Mouse (Mus musculus) MEL (cell line): ENCODE data around the gene Ddx27. TPM values are rescaled to one million over a fixed set of nuclear protein-coding genes. Genes with fewer than 3 reads are reported as not detected.

Experiments
- DNase-seq: peaks from one replicate; pipeline ENCODE4 v3.0.0; 2011; ENCODE audit warnings: low read depth, low spot score
- H3K27ac ChIP-seq: 2 replicates; pipeline ENCODE4 v1.5.1; 2012; ENCODE audit warnings: low read depth, mild to moderate bottlenecking, control low read depth, low read length, moderate library complexity; ENCODE audit not compliant: control insufficient read depth
- H3K27me3 ChIP-seq, 2 experiments: fragments of 150-350 bp in 1 of 2; sonication (generic) in 1 of 2; 2 replicates each; pipeline ENCODE4 v1.6.1; 2012; ENCODE audit warnings: low read length in 2 of 2, mild to moderate bottlenecking in 2 of 2, improper control_type of control experiment in 1 of 2, moderate library complexity in 1 of 2; ENCODE audit not compliant: insufficient read depth in 2 of 2, control insufficient read depth in 1 of 2
- H3K36me3 ChIP-seq, 2 experiments: 2 replicates each; pipeline ENCODE4 v1.6.1; 2012 to 2014; ENCODE audit warnings: low read length in 2 of 2, improper control_type of control experiment in 1 of 2, inconsistent platforms in 1 of 2, mild to moderate bottlenecking in 1 of 2; ENCODE audit not compliant: insufficient read depth in 2 of 2, control insufficient read depth in 1 of 2
- H3K4me1 ChIP-seq, 2 experiments: fragments of 150-350 bp in 1 of 2; sonication (generic) in 1 of 2; 2 replicates each; pipeline ENCODE4 v1.6.1; 2012; ENCODE audit warnings: low read length in 2 of 2, improper control_type of control experiment in 1 of 2, mild to moderate bottlenecking in 1 of 2; ENCODE audit not compliant: insufficient read depth in 2 of 2, control insufficient read depth in 1 of 2
- H3K4me3 ChIP-seq, 2 experiments: fragments of 150-350 bp in 1 of 2; sonication (generic) in 1 of 2; 2 replicates each; pipeline ENCODE4 v1.5.1; 2012; ENCODE audit warnings: low read depth in 2 of 2, low read length in 2 of 2, mild to moderate bottlenecking in 2 of 2, moderate library complexity in 2 of 2, control low read depth in 1 of 2, improper control_type of control experiment in 1 of 2; ENCODE audit not compliant: control insufficient read depth in 1 of 2, insufficient read depth in 1 of 2
- H3K79me2 ChIP-seq: 2 replicates; pipeline ENCODE4 v1.6.1; 2012; ENCODE audit warnings: mild to moderate bottlenecking, low read length, moderate library complexity; ENCODE audit not compliant: control insufficient read depth, poor library complexity, insufficient read depth
- H3K9ac ChIP-seq: 2 replicates; pipeline ENCODE4 v1.6.1; 2012; ENCODE audit warnings: low read depth, mild to moderate bottlenecking, control low read depth, low read length, moderate library complexity; ENCODE audit not compliant: control insufficient read depth, poor library complexity, severe bottlenecking
- H3K9me3 ChIP-seq: fragments of 150-350 bp; sonication (generic); replicated peaks from 2 replicates; pipeline ENCODE4 v1.6.1; 2012; ENCODE audit warnings: mild to moderate bottlenecking, low read length, improper control_type of control experiment, moderate library complexity; ENCODE audit not compliant: insufficient read depth
- E2F4 ChIP-seq: IDR thresholded peaks from 2 replicates; pipeline ENCODE4 v1.6.1; 2011; ENCODE audit warnings: low read depth, low read length, improper control_type of control experiment, borderline replicate concordance
- EP300 ChIP-seq, 2 experiments: IDR thresholded peaks; 2 replicates each; pipeline ENCODE4 v1.6.1; 2011; ENCODE audit warnings: improper control_type of control experiment in 2 of 2, low read length in 2 of 2, low read depth in 1 of 2, mild to moderate bottlenecking in 1 of 2
- ETS1 ChIP-seq: IDR thresholded peaks from 2 replicates; pipeline ENCODE4 v1.6.1; 2012; ENCODE audit warnings: low read depth, mild to moderate bottlenecking, inconsistent platforms, low read length, improper control_type of control experiment, moderate library complexity
- GABPA ChIP-seq: IDR thresholded peaks from 2 replicates; pipeline ENCODE4 v1.6.1; 2012; ENCODE audit warnings: low read depth, mild to moderate bottlenecking, inconsistent platforms, low read length, improper control_type of control experiment, moderate library complexity
- GATA1 ChIP-seq: IDR thresholded peaks from 2 replicates; pipeline ENCODE4 v1.6.1; 2011; ENCODE audit warnings: low read depth, low read length, improper control_type of control experiment
- KAT2A ChIP-seq: conservative IDR thresholded peaks from 2 replicates; pipeline ENCODE4 v1.6.1; 2012; ENCODE audit warnings: low read depth, low read length, improper control_type of control experiment, inconsistent platforms
- MEF2A ChIP-seq: IDR thresholded peaks from 2 replicates; pipeline ENCODE4 v1.6.1; 2014; ENCODE audit warnings: low read depth, mild to moderate bottlenecking, inconsistent platforms, low read length, improper control_type of control experiment; ENCODE audit not compliant: poor library complexity, insufficient replicate concordance, severe bottlenecking; ENCODE audit errors: extremely low read depth
- MYC ChIP-seq: IDR thresholded peaks from 2 replicates; pipeline ENCODE4 v1.6.1; 2011; ENCODE audit warnings: low read depth, mild to moderate bottlenecking, low read length, improper control_type of control experiment, moderate library complexity
- POLR2AphosphoS2 ChIP-seq: IDR thresholded peaks from 2 replicates; pipeline ENCODE4 v1.6.1; 2011; ENCODE audit warnings: low read length, improper control_type of control experiment
- POLR2AphosphoS5 ChIP-seq: IDR thresholded peaks from 2 replicates; pipeline ENCODE4 v1.6.1; 2012; ENCODE audit warnings: low read depth, borderline replicate concordance, mild to moderate bottlenecking, inconsistent platforms, low read length, moderate library complexity, mixed read lengths
- RAD21 ChIP-seq: IDR thresholded peaks from 2 replicates; pipeline ENCODE4 v1.6.1; 2011; ENCODE audit warnings: mild to moderate bottlenecking, low read depth, low read length, improper control_type of control experiment
- RCOR1 ChIP-seq: IDR thresholded peaks from 2 replicates; pipeline ENCODE4 v1.6.1; 2012; ENCODE audit warnings: low read depth, mild to moderate bottlenecking, inconsistent platforms, low read length, improper control_type of control experiment
- SIN3A ChIP-seq: IDR thresholded peaks from 2 replicates; pipeline ENCODE4 v1.6.1; 2012; ENCODE audit warnings: low read length, improper control_type of control experiment, inconsistent platforms
- TAL1 ChIP-seq: IDR thresholded peaks from 2 replicates; pipeline ENCODE4 v1.6.1; 2012; ENCODE audit warnings: mild to moderate bottlenecking, inconsistent platforms, low read length, moderate library complexity, mixed read lengths
- TCF12 ChIP-seq: IDR thresholded peaks from 2 replicates; pipeline ENCODE4 v1.6.1; 2014; ENCODE audit warnings: low read depth, mild to moderate bottlenecking, inconsistent platforms, low read length, improper control_type of control experiment, moderate library complexity
- UBTF ChIP-seq: IDR thresholded peaks from 2 replicates; pipeline ENCODE4 v1.6.1; 2012; ENCODE audit warnings: low read depth, mild to moderate bottlenecking, inconsistent platforms, low read length, improper control_type of control experiment, moderate library complexity, borderline replicate concordance; ENCODE audit not compliant: insufficient read depth
- USF1 ChIP-seq: IDR thresholded peaks from 2 replicates; pipeline ENCODE4 v1.6.1; 2014; ENCODE audit warnings: low read depth, mild to moderate bottlenecking, inconsistent platforms, low read length, improper control_type of control experiment, moderate library complexity
- USF2 ChIP-seq, 2 experiments: IDR thresholded peaks; 2 replicates each; pipeline ENCODE4 v1.6.1; 2011 to 2012; ENCODE audit warnings: improper control_type of control experiment in 2 of 2, low read length in 2 of 2, borderline replicate concordance in 1 of 2, inconsistent platforms in 1 of 2, low read depth in 1 of 2, mild to moderate bottlenecking in 1 of 2; ENCODE audit not compliant: insufficient read depth in 1 of 2
- ZC3H11A ChIP-seq: IDR thresholded peaks from 2 replicates; pipeline ENCODE4 v1.6.1; 2012; ENCODE audit warnings: low read depth, mild to moderate bottlenecking, inconsistent platforms, low read length, improper control_type of control experiment
- ZKSCAN1 ChIP-seq: IDR thresholded peaks from 2 replicates; pipeline ENCODE4 v1.6.1; 2012; ENCODE audit warnings: low read depth, mild to moderate bottlenecking, inconsistent platforms, low read length, improper control_type of control experiment, moderate library complexity
- ZNF384 ChIP-seq: IDR thresholded peaks from 2 replicates; pipeline ENCODE4 v1.6.1; 2012; ENCODE audit warnings: low read depth, mild to moderate bottlenecking, inconsistent platforms, low read length, improper control_type of control experiment
- polyA plus RNA-seq, 2 experiments: library from polyadenylated mRNA; stranded (reverse) in 1 of 2; unstranded in 1 of 2; fragments of >175 nt in 1 of 2; fragments of >200 nt in 1 of 2; gene quantifications; 2 replicates each; pipeline versions ENCODE4 v1.2.1 to v1.2.4; 2012; ENCODE audit warnings: low replicate concordance in 2 of 2, low read depth in 1 of 2; ENCODE audit not compliant: insufficient read length in 2 of 2, insufficient read depth in 1 of 2, missing spikeins in 1 of 2
- total RNA-seq: library from RNA; depleted of rRNA; stranded (reverse); fragments of 300-350 nt; gene quantifications from 2 replicates; pipeline ENCODE4 v1.2.3, GENCODE M21; 2012

Gene Ddx27
- total and polyA plus RNA-seq, 3 experiments, result 61.7 to 181 (median 143) TPM

- Histone ChIP-seq H3K4me3 (no peak overlapping the region), H3K79me2 (peaks cover 32% of the 10 kb centered on the region), H3K27ac (no peak overlapping the region), H3K4me1 (peaks cover 10 to 24% of the 10 kb centered on the region in 2 experiments), H3K9me3 (no peaks in the 10 kb centered on the region), H3K36me3 (peaks cover 9 to 26% of the 10 kb centered on the region in 2 experiments), H3K27me3 (no peaks in the 10 kb centered on the region), H3K9ac (no peak overlapping the region)
- no peak for DNase-seq
- TF ChIP-seq ZC3H11A (no peak), EP300 (IDR thresholded peaks at IDR 0.05; ENCODE audit: low read depth in 1 of 2, low read length in 2 of 2) (no peak), TCF12 (no peak), ZKSCAN1 (no peak), POLR2AphosphoS5 (no peak), USF2 (IDR thresholded peaks at IDR 0.05; ENCODE audit: borderline replicate concordance in 1 of 2, insufficient read depth in 1 of 2, low read depth in 1 of 2, low read length in 2 of 2) (no peak), TAL1 (no peak), ZNF384 (no peak), UBTF (no peak), POLR2AphosphoS2 (no peak), ETS1 (no peak), MEF2A (no peak), SIN3A (no peak), USF1 (no peak), GABPA (no peak), KAT2A (no peak), RAD21 (no peak)
These were observed 41.4 kb downstream of the Ddx27 start for GRCm38 (mm10) chr2:167056210-167056941.

- no peak overlapping the region for H3K9ac ChIP-seq
- peaks cover 10 to 24% of the 10 kb centered on the region in 2 experiments for H3K4me1 ChIP-seq
- H3K79me2 ChIP-seq, result peaks cover 37% of the 10 kb centered on the region
- DNase-seq, result no peak
- H3K9me3 ChIP-seq, result no peaks in the 10 kb centered on the region
- H3K27me3 ChIP-seq, result no peaks in the 10 kb centered on the region
- peaks cover 7 to 27% of the 10 kb centered on the region in 2 experiments for H3K36me3 ChIP-seq
- H3K27ac ChIP-seq, result no peak overlapping the region
- no peak overlapping the region for H3K4me3 ChIP-seq
- TF ChIP-seq MEF2A (no peak), MYC (no peak), UBTF (no peak), RCOR1 (no peak), GATA1 (no peak), E2F4 (no peak)
These were observed 41.9 kb downstream of the Ddx27 start for GRCm38 (mm10) chr2:167056942-167057323.
